Mouse (Mus musculus): Measurements from ENCODE around the gene Robo4. TPM values are rescaled to one million over a fixed set of nuclear protein-coding genes. Genes with fewer than 3 reads are reported as not detected.

Robo4 gene
- polyA plus RNA-seq, 1 experiment from 2014 or later, result 5.4 TPM

GRCm38 (mm10) chr9:37407850-37408502 is 6.3 kb downstream of the Robo4 start:
- Histone ChIP-seq H3K4me1 (peaks cover 7% of the 10 kb centered on the region), H3K9ac (no peak overlapping the region), H3K27me3 (peaks cover 18% of the 10 kb centered on the region; the same call in 1 of the 2 replicates), H3K4me3 (replicated peaks) (peak overlapping the region; percentile 19; the same call in 1 of the 2 replicates), H3K36me3 (replicated peaks) (no peaks in the 10 kb centered on the region), H3K9me3 (no peaks in the 10 kb centered on the region), H3K4me2 (peak overlapping the region; percentile 39), H3K27ac (no peak overlapping the region)
- WGBS, result 11% methylated on average over 19 of the region's 19 CpGs
- ATAC-seq (ENCODE audit: low FRiP score), result 0 out of 2 replicates have a peak, but pooled peaks have one; percentile 55

- H3K4me2 ChIP-seq, result no peak overlapping the region
- no peaks in the 10 kb centered on the region for H3K9me3 ChIP-seq
- no peak overlapping the region for H3K27ac ChIP-seq
- H3K4me3 ChIP-seq (replicated peaks), result no peak overlapping the region
- no peak overlapping the region for H3K9ac ChIP-seq
- H3K36me3 ChIP-seq (replicated peaks), result no peaks in the 10 kb centered on the region
- no peak for ATAC-seq (ENCODE audit: low FRiP score)
- peaks cover 7% of the 10 kb centered on the region for H3K4me1 ChIP-seq
- H3K27me3 ChIP-seq, result peaks cover 18% of the 10 kb centered on the region; the same call in 1 of the 2 replicates
- 83% methylated on average over 8 of the region's 8 CpGs for WGBS
Observed at GRCm38 (mm10) chr9:37409698-37410445, 8.2 kb downstream of the Robo4 start.

GRCm38 (mm10) chr9:37412989-37413388 is 11.3 kb downstream of the Robo4 start:
- H3K27me3 ChIP-seq, result peaks cover 6% of the 10 kb centered on the region; the same call in 1 of the 2 replicates
- ATAC-seq (ENCODE audit: low FRiP score), result no peak
- peaks cover 3% of the 10 kb centered on the region for H3K4me1 ChIP-seq
- no peak overlapping the region for H3K4me3 ChIP-seq (replicated peaks)
- H3K9me3 ChIP-seq, result no peaks in the 10 kb centered on the region
- no peak overlapping the region for H3K27ac ChIP-seq
- no peaks in the 10 kb centered on the region for H3K36me3 ChIP-seq (replicated peaks)
- no peak overlapping the region for H3K4me2 ChIP-seq
- H3K9ac ChIP-seq, result no peak overlapping the region
- 58% methylated on average over 3 of the region's 3 CpGs for WGBS

GRCm38 (mm10) chr9:37414666-37415065 is 13.0 kb downstream of the Robo4 start:
- Histone ChIP-seq H3K9ac (no peak overlapping the region), H3K4me2 (no peak overlapping the region), H3K27me3 (peaks cover 7% of the 10 kb centered on the region), H3K4me1 (no peaks in the 10 kb centered on the region), H3K27ac (no peak overlapping the region), H3K4me3 (replicated peaks) (no peak overlapping the region), H3K9me3 (no peaks in the 10 kb centered on the region), H3K36me3 (replicated peaks) (no peaks in the 10 kb centered on the region)
- 85% methylated on average over 3 of the region's 3 CpGs for WGBS
- no peak for ATAC-seq (ENCODE audit: low FRiP score)

GRCm38 (mm10) chr9:37418791-37419190 is 17.1 kb downstream of the Robo4 start:
- H3K9ac ChIP-seq, result no peak overlapping the region
- H3K4me2 ChIP-seq, result no peak overlapping the region
- no peak for ATAC-seq (ENCODE audit: low FRiP score)
- no peak overlapping the region for H3K27ac ChIP-seq
- H3K4me3 ChIP-seq (replicated peaks), result no peak overlapping the region
- 91% methylated on average over 4 of the region's 4 CpGs for WGBS
- peaks cover 22% of the 10 kb centered on the region for H3K27me3 ChIP-seq
- H3K9me3 ChIP-seq, result no peaks in the 10 kb centered on the region
- no peaks in the 10 kb centered on the region for H3K36me3 ChIP-seq (replicated peaks)
- H3K4me1 ChIP-seq, result peaks cover 11% of the 10 kb centered on the region

- Histone ChIP-seq H3K9ac (0 out of 2 replicates have a peak overlapping the region, but pooled peaks have one; percentile 25), H3K4me1 (peaks cover 11% of the 10 kb centered on the region), H3K27ac (no peak overlapping the region), H3K9me3 (no peaks in the 10 kb centered on the region), H3K4me2 (peak overlapping the region; percentile 50), H3K4me3 (replicated peaks) (peak overlapping the region; percentile 23; the same call in 1 of the 2 replicates), H3K27me3 (peaks cover 27% of the 10 kb centered on the region), H3K36me3 (replicated peaks) (no peaks in the 10 kb centered on the region)
- under 1% methylated on average over 27 of the region's 27 CpGs for WGBS
- ATAC-seq (ENCODE audit: low FRiP score), result peak; percentile 87
Observed at GRCm38 (mm10) chr9:37420676-37421075, 19.0 kb downstream of the Robo4 start.

- no peak overlapping the region; the same call in 1 of the 2 replicates for H3K4me3 ChIP-seq (replicated peaks)
- peak; percentile 27; the same call in 1 of the 2 replicates for ATAC-seq (ENCODE audit: low FRiP score)
- H3K9ac ChIP-seq, result no peak overlapping the region
Observed at GRCm38 (mm10) chr9:37421239-37421638, 19.5 kb downstream of the Robo4 start.

GRCm38 (mm10) chr9:37429326-37429725 is 27.6 kb downstream of the Robo4 start:
- peaks cover 27% of the 10 kb centered on the region for H3K4me1 ChIP-seq
- H3K4me2 ChIP-seq, result no peak overlapping the region
- H3K36me3 ChIP-seq (replicated peaks), result no peaks in the 10 kb centered on the region
- H3K9ac ChIP-seq, result no peak overlapping the region
- WGBS, result 42% methylated on average over 26 of the region's 26 CpGs
- peaks cover 69% of the 10 kb centered on the region for H3K27me3 ChIP-seq
- H3K4me3 ChIP-seq (replicated peaks), result no peak overlapping the region
- no peak overlapping the region for H3K27ac ChIP-seq
- ATAC-seq (ENCODE audit: low FRiP score), result no peak
- no peaks in the 10 kb centered on the region for H3K9me3 ChIP-seq

More at GRCm38 (mm10) chr9:37421239-37421638, 19.5 kb downstream of the Robo4 start:
- Histone ChIP-seq H3K27me3 (peaks cover 27% of the 10 kb centered on the region), H3K36me3 (replicated peaks) (no peaks in the 10 kb centered on the region), H3K4me1 (peaks cover 11% of the 10 kb centered on the region), H3K27ac (no peak overlapping the region), H3K9me3 (no peaks in the 10 kb centered on the region), H3K4me2 (peak overlapping the region; percentile 50)
- WGBS, result 36% methylated on average over 12 of the region's 12 CpGs

- H3K9me3 ChIP-seq, result no peaks in the 10 kb centered on the region
- 2% methylated on average over 12 of the region's 12 CpGs for WGBS
- H3K36me3 ChIP-seq (replicated peaks), result no peaks in the 10 kb centered on the region
- H3K27ac ChIP-seq, result no peak overlapping the region
- peak; percentile 80 for ATAC-seq (ENCODE audit: low FRiP score)
- H3K27me3 ChIP-seq, result peaks cover 76% of the 10 kb centered on the region
- H3K4me1 ChIP-seq, result peaks cover 34% of the 10 kb centered on the region
- peak overlapping the region; percentile 43 for H3K4me2 ChIP-seq
- H3K4me3 ChIP-seq (replicated peaks), result peak overlapping the region; percentile 19
- H3K9ac ChIP-seq, result no peak overlapping the region
Observed at GRCm38 (mm10) chr9:37430582-37430981, 28.9 kb downstream of the Robo4 start.

- Histone ChIP-seq H3K27ac (no peak overlapping the region), H3K4me1 (peaks cover 34% of the 10 kb centered on the region), H3K9me3 (no peaks in the 10 kb centered on the region), H3K4me3 (replicated peaks) (peak overlapping the region; percentile 43), H3K27me3 (peaks cover 80% of the 10 kb centered on the region), H3K36me3 (replicated peaks) (no peaks in the 10 kb centered on the region), H3K4me2 (peak overlapping the region; percentile 69), H3K9ac (0 out of 2 replicates have a peak overlapping the region, but pooled peaks have one; percentile 50)
- ATAC-seq (ENCODE audit: low FRiP score), result peak; percentile 76; the same call in 1 of the 2 replicates
- WGBS, result under 1% methylated on average over 16 of the region's 17 CpGs
Observed at GRCm38 (mm10) chr9:37432026-37432666, 30.4 kb downstream of the Robo4 start.

GRCm38 (mm10) chr9:37432720-37433421 is 31.2 kb downstream of the Robo4 start, which contains the start of gene Robo3:
Robo3 (minus strand) TSS chr9:37433246.
- Histone ChIP-seq H3K27ac (no peak within 1 kb of the TSS), H3K9ac (peak within 1 kb of the TSS; percentile 50), H3K4me2 (peak within 1 kb of the TSS; percentile 69), H3K36me3 (replicated peaks) (no peaks in the 10 kb centered on the region), H3K9me3 (no peaks in the 10 kb centered on the region), H3K4me1 (peaks cover 35% of the 10 kb centered on the region), H3K4me3 (replicated peaks) (peak within 1 kb of the TSS; percentile 43), H3K27me3 (peaks cover 72% of the 10 kb centered on the region)
- ATAC-seq (ENCODE audit: low FRiP score), result peak; percentile 46
- WGBS, result under 1% methylated on average over 40 of the region's 40 CpGs

All from forebrain, embryonic 12.5 days (tissue).